Mouse (Mus musculus): ENCODE data around the gene Slc25a43.

GRCm38 (mm10) chrX:36803189-36803588 is 59.7 kb downstream of the Slc25a43 start:
- TF ChIP-seq EP300 (IDR thresholded peaks at IDR 0.05; ENCODE audit: insufficient read depth, low read depth, low read length) (no peak), CTCF (IDR thresholded peaks at IDR 0.05) (no peak), POLR2A (IDR thresholded peaks at IDR 0.05; ENCODE audit: insufficient read depth, low read depth, low read length) (no peak)
